ENCODE assay signal across 27 mouse cellular contexts in the genomic region with DNA sequence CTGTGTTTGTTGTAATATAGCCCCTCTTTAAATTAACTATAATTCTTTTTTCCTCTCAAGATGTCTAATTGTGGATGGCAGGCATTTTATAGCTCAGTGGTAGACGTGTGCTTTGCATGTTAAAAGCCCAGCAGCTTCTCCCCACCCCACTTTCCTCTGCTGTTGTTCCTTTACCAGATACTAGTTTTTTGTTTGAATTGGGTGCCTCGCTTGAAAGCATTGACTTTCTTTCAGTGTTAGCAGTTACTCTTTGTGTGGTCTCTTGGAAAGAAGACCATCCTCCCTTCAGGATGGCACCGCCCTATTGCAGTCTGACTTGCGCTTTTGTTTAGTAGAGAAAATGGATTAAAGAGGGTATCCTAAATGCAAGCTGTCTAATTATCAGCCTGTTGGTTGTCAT. TPM values are rescaled to one million over a fixed set of nuclear protein-coding genes. Genes with fewer than 3 reads are reported as not detected.
DNase-seq lines count a peak whose midpoint lies in the region; ATAC-seq and TF ChIP-seq lines count a peak whose summit lies in the region.
"Had no signal": no experiment of that assay in that cellular context is flagged by ENCODE, and none has a peak within 500 bp of the region (broad histone marks: within the 10 kb centered on the region; RNA-seq: fewer than 3 reads in every experiment).

No protein-coding gene starts in this region.

- 0 out of 2 replicates have a peak, but pooled peaks cover 3% of the 10 kb centered on the region for H3K4me1 ChIP-seq in hindbrain, postnatal 0 days (ENCODE audit: insufficient read depth, low read length)
- peaks cover 12% of the 10 kb centered on the region for H3K4me1 ChIP-seq in hindbrain, embryonic 13.5 days (replicated peaks)
- H3K4me1 ChIP-seq in E14TG2a.4 (replicated peaks; ENCODE audit: low read depth, low read length) (peaks cover 74% of the 10 kb centered on the region), ES-E14 (ENCODE audit: control insufficient read depth in 2 of 2, insufficient read depth in 2 of 2, low read length in 2 of 2, poor library complexity in 1 of 2) (peaks cover 6 to 10% of the 10 kb centered on the region in 2 experiments)
- peaks cover 7% of the 10 kb centered on the region; the same call in 1 of the 2 replicates for H3K4me1 ChIP-seq in neural tube, embryonic 14.5 days (ENCODE audit: control insufficient read depth, insufficient read depth, low read length)
- peaks cover 2% of the 10 kb centered on the region; the same call in 1 of the 2 replicates for H3K4me1 ChIP-seq in lung, postnatal 0 days (ENCODE audit: insufficient read depth, low read depth, low read length)
- H3K4me1 ChIP-seq: embryonic facial prominence, embryonic 12.5 days; lung, embryonic 15.5 days had no signal

- no peak for TF ChIP-seq EP300 in lung, postnatal 0 days (IDR thresholded peaks at IDR 0.05)

- 40% methylated on average over 4 of the region's 4 CpGs for WGBS in hindbrain, postnatal 0 days
- WGBS in hindbrain, embryonic 13.5 days, result 35% methylated on average over 4 of the region's 4 CpGs
- 20% methylated on average over 4 of the region's 4 CpGs for WGBS in neural tube, embryonic 14.5 days
- 85% methylated on average over 4 of the region's 4 CpGs for WGBS in lung, postnatal 0 days

- no peak for TF ChIP-seq CTCF in hindbrain, postnatal 0 days (IDR thresholded peaks at IDR 0.05; ENCODE audit: low read depth)
- no peak for TF ChIP-seq CTCF in E14TG2a.4 (conservative IDR thresholded peaks at IDR 0.05; ENCODE audit: low read length)
- TF ChIP-seq CTCF in lung, postnatal 0 days (IDR thresholded peaks at IDR 0.05), result no peak

- no peaks in the 10 kb centered on the region for H3K36me3 ChIP-seq in hindbrain, postnatal 0 days (ENCODE audit: insufficient read depth, low read length)
- peaks cover 10% of the 10 kb centered on the region for H3K36me3 ChIP-seq in hindbrain, embryonic 13.5 days
- peaks cover 59% of the 10 kb centered on the region for H3K36me3 ChIP-seq in E14TG2a.4 (ENCODE audit: insufficient read depth, low read length)
- peaks cover 8% of the 10 kb centered on the region for H3K36me3 ChIP-seq in ES-E14 (ENCODE audit: control insufficient read depth, insufficient read depth, low read length, poor library complexity, severe bottlenecking)
- 0 out of 2 replicates have a peak, but pooled peaks cover 3% of the 10 kb centered on the region for H3K36me3 ChIP-seq in neural tube, embryonic 14.5 days (ENCODE audit: control insufficient read depth, insufficient read depth, low read length)
- 0 out of 2 replicates have a peak, but pooled peaks cover 8% of the 10 kb centered on the region for H3K36me3 ChIP-seq in lung, postnatal 0 days (ENCODE audit: insufficient read depth, low read length)

- peak overlapping the region; percentile 45; the same call in 1 of the 2 replicates for H3K27ac ChIP-seq in hindbrain, postnatal 0 days
- no peak overlapping the region for H3K27ac ChIP-seq in hindbrain, embryonic 13.5 days
- no peak overlapping the region; the same call in 1 of the 2 replicates for H3K27ac ChIP-seq in ES-E14 (ENCODE audit: insufficient read depth, low read depth, low read length, poor library complexity, severe bottlenecking)
- no peak overlapping the region for H3K27ac ChIP-seq in neural tube, embryonic 14.5 days (ENCODE audit: low read depth, low read length)
- no peak overlapping the region for H3K27ac ChIP-seq in lung, postnatal 0 days (ENCODE audit: low read length)
- H3K27ac ChIP-seq: embryonic facial prominence, embryonic 12.5 days; liver, embryonic 15.5 days; lung, embryonic 15.5 days; midbrain, embryonic 12.5 days had no signal

- no peak overlapping the region for H3K9ac ChIP-seq in hindbrain, postnatal 0 days (replicated peaks; ENCODE audit: low read length)
- H3K9ac ChIP-seq in hindbrain, embryonic 13.5 days, result no peak overlapping the region
- no peak overlapping the region for H3K9ac ChIP-seq in ES-E14 (ENCODE audit: insufficient read depth, low read depth, low read length, poor library complexity, severe bottlenecking)
- no peak overlapping the region for H3K9ac ChIP-seq in neural tube, embryonic 14.5 days (replicated peaks; ENCODE audit: low read depth, low read length)
- no peak overlapping the region for H3K9ac ChIP-seq in lung, postnatal 0 days (replicated peaks; ENCODE audit: low read depth)
- H3K9ac ChIP-seq: embryonic facial prominence, embryonic 12.5 days; liver, embryonic 15.5 days; lung, embryonic 15.5 days; midbrain, embryonic 12.5 days had no signal

- no peak overlapping the region for H3K4me3 ChIP-seq in hindbrain, postnatal 0 days (ENCODE audit: low read length)
- H3K4me3 ChIP-seq in hindbrain, embryonic 13.5 days, result no peak overlapping the region
- H3K4me3 ChIP-seq in E14TG2a.4 (replicated peaks; ENCODE audit: low read length), result 0 out of 2 replicates have a peak overlapping the region, but pooled peaks have one; percentile 43
- H3K4me3 ChIP-seq in ES-E14 (ENCODE audit: insufficient read depth in 1 of 2, low read depth in 1 of 2, low read length in 2 of 2, poor library complexity in 1 of 2, severe bottlenecking in 1 of 2), result no peak overlapping the region
- no peak overlapping the region for H3K4me3 ChIP-seq in neural tube, embryonic 14.5 days (ENCODE audit: low read depth, low read length)
- H3K4me3 ChIP-seq in lung, postnatal 0 days (ENCODE audit: low read depth, low read length), result no peak overlapping the region
- H3K4me3 ChIP-seq: embryonic facial prominence, embryonic 12.5 days; liver, embryonic 15.5 days; lung, embryonic 15.5 days; midbrain, embryonic 12.5 days; myocyte had no signal

- ATAC-seq in hindbrain, postnatal 0 days, result peak; percentile 64
- no peak for ATAC-seq in hindbrain, embryonic 13.5 days (ENCODE audit: low FRiP score)
- peak; percentile 36; the same call in 1 of the 2 replicates for ATAC-seq in neural tube, embryonic 14.5 days (ENCODE audit: low read depth)
- no peak for ATAC-seq in lung, postnatal 0 days
- ATAC-seq: activated CD4-positive, CD25-positive, alpha-beta regulatory T cell, adult 4 months; CD4-positive, CD25-positive, alpha-beta regulatory T cell, adult 4 months; forebrain, embryonic 14.5 days had no signal

- no peak for DNase-seq in hindbrain, postnatal 0 days (ENCODE audit: low spot score)
- DNase-seq in ES-E14 (ENCODE audit: low read depth, low spot score), result peak; percentile 37
- no peak for DNase-seq in lung, postnatal 0 days (ENCODE audit: low spot score)
- no peak for DNase-seq in gastrocnemius, adult 18-20 months (ENCODE audit: low spot score)
- DNase-seq: adrenal gland, adult 2 months; adrenal gland, postnatal 36 days; cerebellum, adult 8-10 months; cerebellum, postnatal 25 days; gastrocnemius, postnatal 36 days; heart, adult 18-20 months; kidney, adult 8-10 months; kidney, postnatal 10 days; liver; lung, postnatal 36 days had no signal

- H3K4me2 ChIP-seq in hindbrain, postnatal 0 days (ENCODE audit: low read depth, low read length), result no peak overlapping the region
- no peak overlapping the region for H3K4me2 ChIP-seq in hindbrain, embryonic 13.5 days
- no peak overlapping the region for H3K4me2 ChIP-seq in neural tube, embryonic 14.5 days (ENCODE audit: low read depth, low read length)
- H3K4me2 ChIP-seq in lung, postnatal 0 days (replicated peaks; ENCODE audit: low read depth, low read length), result no peak overlapping the region
- H3K4me2 ChIP-seq: embryonic facial prominence, embryonic 12.5 days; heart, embryonic 11.5 days; liver, embryonic 15.5 days; lung, embryonic 15.5 days; midbrain, embryonic 12.5 days had no signal

- in situ Hi-C loops in ES-E14 (cut with MboI; ENCODE audit: low sequenced_read_pairs in 2 of 2, unreplicated experiment in 2 of 2), result no loop called here

- no peaks in the 10 kb centered on the region for H3K9me3 ChIP-seq in hindbrain, postnatal 0 days (ENCODE audit: low read length)
- no peaks in the 10 kb centered on the region for H3K9me3 ChIP-seq in hindbrain, embryonic 13.5 days
- H3K9me3 ChIP-seq in E14TG2a.4 (ENCODE audit: low read length) (no peaks in the 10 kb centered on the region), ES-E14 (ENCODE audit: control insufficient read depth, insufficient read depth, low read depth, low read length) (no peaks in the 10 kb centered on the region)
- H3K9me3 ChIP-seq in neural tube, embryonic 14.5 days (ENCODE audit: control insufficient read depth, low read length), result no peaks in the 10 kb centered on the region
- no peaks in the 10 kb centered on the region for H3K9me3 ChIP-seq in lung, postnatal 0 days (ENCODE audit: low read length)
- H3K9me3 ChIP-seq: embryonic facial prominence, embryonic 12.5 days; liver, embryonic 15.5 days; lung, embryonic 15.5 days; megakaryocyte, embryonic 14.5 days; midbrain, embryonic 12.5 days had no signal

- H3K27me3 ChIP-seq in hindbrain, postnatal 0 days (ENCODE audit: insufficient read depth, low read length), result no peaks in the 10 kb centered on the region
- H3K27me3 ChIP-seq in hindbrain, embryonic 13.5 days, result no peaks in the 10 kb centered on the region
- no peaks in the 10 kb centered on the region for H3K27me3 ChIP-seq in E14TG2a.4 (ENCODE audit: insufficient read depth, low read length)
- no peaks in the 10 kb centered on the region for H3K27me3 ChIP-seq in neural tube, embryonic 14.5 days (ENCODE audit: control insufficient read depth, insufficient read depth, low read length)
- H3K27me3 ChIP-seq in lung, postnatal 0 days (replicated peaks; ENCODE audit: insufficient read depth, low read length), result no peaks in the 10 kb centered on the region
- H3K27me3 ChIP-seq: embryonic facial prominence, embryonic 12.5 days; liver, embryonic 15.5 days; lung, embryonic 15.5 days; megakaryocyte, embryonic 14.5 days; midbrain, embryonic 12.5 days had no signal

TF ChIP-seq in ES-E14, 5 proteins besides CTCF, POLR2A, EP300 and RAD21 (continues in another document):
- TF ChIP-seq MAFK (IDR thresholded peaks at IDR 0.05; ENCODE audit: insufficient read depth, low read depth, low read length) (no peak), ZNF384 (IDR thresholded peaks at IDR 0.05; ENCODE audit: low read depth, low read length) (no peak)

RNA-seq across cellular contexts. Expression of gene Tomm70a, which starts 10.0 kb away (rescaled TPM):
- total RNA-seq in hindbrain, postnatal 0 days (2014; rRNA removed), result 87.8 and 92.3 TPM in 2 replicates
- polyA plus RNA-seq in hindbrain, postnatal 0 days (2015; fragmentation: Nextera tagmentation; extraction: Ambion mirVana), result 55.9 and 59.4 TPM in 2 replicates
- 54.6 and 54.7 TPM in 2 replicates for polyA plus RNA-seq in hindbrain, embryonic 13.5 days (2015; fragmentation: Nextera tagmentation; extraction: Ambion mirVana)
- 86.5 and 106 TPM in 2 replicates for total RNA-seq in ES-E14 (2012; rRNA removed)
- polyA plus RNA-seq in neural tube, embryonic 14.5 days (2014; fragmentation: Nextera tagmentation; extraction: Ambion mirVana), result 85.7 and 95.8 TPM in 2 replicates
- 17.2 and 17.7 TPM in 2 replicates for polyA plus RNA-seq in lung, postnatal 0 days (2015; fragmentation: Nextera tagmentation; extraction: Ambion mirVana)
- total RNA-seq in gastrocnemius, adult 18-20 months (2021), result 10 to 100 TPM; 30.3 to 32.9 TPM

RNA-seq across cellular contexts. Expression of gene Nit2, which starts 35.6 kb away (rescaled TPM):
- total RNA-seq in hindbrain, postnatal 0 days (2014; rRNA removed), result 20.1 and 33.0 TPM in 2 replicates
- polyA plus RNA-seq in hindbrain, postnatal 0 days (2015; fragmentation: Nextera tagmentation; extraction: Ambion mirVana), result 56.3 and 62.5 TPM in 2 replicates
- polyA plus RNA-seq in hindbrain, embryonic 13.5 days (2015; fragmentation: Nextera tagmentation; extraction: Ambion mirVana), result 39.9 and 45.0 TPM in 2 replicates
- total RNA-seq in ES-E14 (2012; rRNA removed), result 62.0 and 73.1 TPM in 2 replicates
- 54.2 and 63.6 TPM in 2 replicates for polyA plus RNA-seq in neural tube, embryonic 14.5 days (2014; fragmentation: Nextera tagmentation; extraction: Ambion mirVana)
- polyA plus RNA-seq in lung, postnatal 0 days (2015; fragmentation: Nextera tagmentation; extraction: Ambion mirVana), result 35.8 and 40.0 TPM in 2 replicates
- 10 to 100 TPM; 19.2 to 22.5 TPM for total RNA-seq in gastrocnemius, adult 18-20 months (2021)

Comparison
In these comparisons a context has a peak if more than half of its experiments do, and no peak if none do; other contexts are left out.
1. ATAC-seq: peak in hindbrain, postnatal 0 days (single experiment) and neural tube, embryonic 14.5 days (single experiment); none in hindbrain, embryonic 13.5 days (single experiment) and lung, postnatal 0 days (single experiment).